Mouse (Mus musculus) liver, adult 2 months (tissue): ENCODE data around the gene Mllt11.

ENCODE experiments used
- CTCF ChIP-seq: fragments of 200-500 bp; IDR thresholded peaks from 2 replicates; pipeline ENCODE4 v1.5.1; 2011; ENCODE audit warnings: low read depth, low read length, control low read depth
- POLR2A ChIP-seq: fragments of 200-500 bp; IDR thresholded peaks from 2 replicates; pipeline ENCODE4 v1.6.1; 2011; ENCODE audit warnings: low read length, control low read depth; ENCODE audit not compliant: insufficient read depth; ENCODE audit errors: extremely low read depth

DNA sequence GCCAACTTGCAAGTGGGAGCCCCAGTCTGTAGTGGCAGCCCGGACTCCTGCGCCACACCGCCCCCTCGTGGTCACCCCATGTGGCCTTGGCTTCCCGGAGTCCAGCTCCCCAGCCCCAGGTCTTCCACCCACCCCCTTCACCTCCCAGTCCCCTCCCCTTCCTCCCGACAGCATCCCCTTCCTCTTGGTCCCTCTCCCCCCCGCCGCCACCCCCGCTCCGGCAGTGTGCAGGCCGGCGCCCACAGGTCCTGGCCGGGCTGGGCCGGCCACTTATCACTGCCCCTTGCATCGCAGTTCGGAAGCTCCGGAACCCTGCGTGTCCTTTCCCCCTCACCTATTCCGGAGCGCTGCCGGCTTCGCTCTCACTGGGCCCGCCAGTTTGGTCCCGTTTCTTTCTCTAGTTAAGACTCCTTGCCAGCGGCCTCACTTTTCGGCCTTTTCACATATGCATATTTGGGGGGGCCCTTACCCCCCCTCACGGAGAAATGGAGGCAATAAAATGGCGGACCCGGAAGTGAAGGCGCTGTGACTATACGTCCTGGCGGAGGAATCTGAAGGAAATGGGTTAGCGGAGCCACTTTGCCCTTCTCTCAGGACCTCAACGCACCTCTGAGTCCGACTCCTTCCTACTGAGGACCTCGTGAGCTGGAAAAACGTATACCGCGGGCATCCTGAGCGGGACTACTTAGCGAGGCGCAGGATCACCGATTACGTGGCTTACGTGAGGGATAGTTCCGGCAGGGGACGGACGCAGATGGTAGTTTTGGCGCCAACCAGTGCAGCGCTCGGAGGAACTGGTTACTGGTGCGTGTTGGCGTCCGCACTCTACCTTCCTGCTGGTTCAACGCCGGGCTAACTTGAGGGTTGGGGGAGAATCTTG is 14.5 kb downstream of the Mllt11 start, which contains the start of gene Gabpb2:
- 0 out of 2 replicates have a peak, but pooled peaks have one; percentile 48 for TF ChIP-seq POLR2A
- TF ChIP-seq CTCF, result peak; percentile 88
